Mouse (Mus musculus) embryo, embryonic 10.5 days (tissue): ENCODE measurements around the gene Man1a.

ENCODE experiments used
- DNase-seq: peaks from one replicate; pipeline ENCODE4 v3.0.0-alpha.2; 2015; ENCODE audit warnings: low spot score

Man1a gene

DNA sequence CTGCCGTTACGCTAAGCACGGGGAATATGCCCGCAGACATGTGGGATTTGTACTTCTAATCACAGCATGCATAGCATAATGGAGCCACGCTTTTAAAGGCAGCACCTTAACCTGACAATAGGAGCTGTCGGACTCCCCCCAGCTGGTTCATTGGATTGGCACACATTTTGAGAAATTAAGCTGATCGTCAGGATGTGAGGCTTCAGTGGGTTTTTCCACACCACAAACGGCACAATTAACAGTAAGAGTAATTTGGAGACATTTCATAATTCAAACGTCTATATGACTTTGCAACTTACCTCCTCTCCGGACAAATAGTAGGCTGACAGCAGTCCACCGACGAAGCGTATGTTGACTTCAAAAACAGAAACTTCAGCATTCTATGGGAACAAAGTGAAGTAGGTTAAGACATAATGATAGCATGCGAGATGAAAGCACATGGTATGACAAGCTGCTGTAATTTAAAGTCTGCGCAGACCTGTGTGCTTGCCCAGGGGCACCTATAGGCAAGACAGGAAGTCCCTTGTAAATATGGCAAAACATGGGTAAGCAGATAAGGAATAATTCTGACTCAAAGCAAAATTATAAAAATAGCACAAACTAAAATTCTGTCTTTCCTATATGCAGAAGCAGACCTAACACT, 62.2 kb downstream of the Man1a start:
- no peak for DNase-seq

- DNase-seq: no peak
These were observed 63.1 kb downstream of the Man1a start for GRCm38 (mm10) chr10:54013143-54013791.

- no peak for DNase-seq
These were observed 67.3 kb downstream of the Man1a start for GRCm38 (mm10) chr10:54009154-54009553.

DNA sequence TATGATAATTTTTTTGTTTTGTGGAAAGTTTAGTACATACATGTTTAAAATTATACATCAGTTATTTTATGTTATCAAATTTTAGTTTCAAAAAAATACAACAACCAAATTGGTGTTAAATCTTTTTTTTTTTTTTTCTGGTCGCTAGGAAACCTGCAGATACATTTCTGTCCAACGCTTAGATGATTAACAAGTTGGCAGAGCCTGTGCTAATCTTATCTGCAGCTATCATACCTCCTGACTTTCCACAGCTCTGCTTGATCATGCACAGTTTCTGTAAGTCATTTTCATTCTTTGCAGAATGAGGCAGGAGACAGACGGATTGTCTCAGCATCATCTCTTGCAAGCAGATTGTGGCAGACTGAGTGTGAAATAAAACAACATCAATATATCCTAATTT, 69.5 kb downstream of the Man1a start:
- no peak for DNase-seq

DNA sequence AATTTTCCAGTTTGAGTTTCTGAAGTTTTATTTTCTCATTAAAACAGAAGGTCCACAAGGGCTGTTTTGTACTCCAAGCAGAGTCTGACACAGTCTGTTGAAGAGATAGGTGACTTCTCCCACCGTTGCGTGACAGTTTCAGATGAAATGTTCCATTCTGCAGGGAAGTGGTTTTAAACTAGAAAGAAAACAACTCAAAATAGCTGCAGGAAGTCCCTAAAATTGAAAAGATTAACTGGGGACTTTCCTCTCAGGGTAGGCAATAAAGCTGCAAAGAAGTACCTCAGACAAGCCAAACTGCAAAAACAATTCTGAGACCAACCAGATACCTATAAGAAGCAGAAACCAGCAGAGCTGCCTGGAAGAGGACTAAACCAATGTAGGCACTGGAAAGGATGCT, 70.6 kb downstream of the Man1a start:
- no peak for DNase-seq

- no peak for DNase-seq
These were observed 73.5 kb downstream of the Man1a start for GRCm38 (mm10) chr10:54002936-54003335.

- no peak for DNase-seq
These were observed 79.1 kb downstream of the Man1a start for GRCm38 (mm10) chr10:53997301-53997700.

- DNase-seq: no peak
These were observed 80.2 kb downstream of the Man1a start for GRCm38 (mm10) chr10:53996216-53996615.

DNA sequence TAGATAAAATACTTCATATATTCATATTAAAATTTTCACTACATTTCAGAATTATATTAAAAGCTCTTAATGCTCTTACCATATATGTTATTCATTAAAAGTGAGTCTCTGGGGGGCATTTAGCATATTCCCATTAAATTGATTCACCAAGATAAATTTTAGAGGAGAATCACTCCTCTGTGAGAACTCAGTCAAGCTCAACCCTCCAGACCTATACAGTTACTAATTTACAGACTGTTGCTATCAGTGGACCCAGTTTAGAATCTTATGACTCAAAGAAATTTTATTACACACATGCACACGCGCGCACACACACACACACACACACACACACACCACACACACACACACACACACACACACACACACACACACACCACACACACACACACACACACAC, 81.8 kb downstream of the Man1a start:
- no peak for DNase-seq

DNA sequence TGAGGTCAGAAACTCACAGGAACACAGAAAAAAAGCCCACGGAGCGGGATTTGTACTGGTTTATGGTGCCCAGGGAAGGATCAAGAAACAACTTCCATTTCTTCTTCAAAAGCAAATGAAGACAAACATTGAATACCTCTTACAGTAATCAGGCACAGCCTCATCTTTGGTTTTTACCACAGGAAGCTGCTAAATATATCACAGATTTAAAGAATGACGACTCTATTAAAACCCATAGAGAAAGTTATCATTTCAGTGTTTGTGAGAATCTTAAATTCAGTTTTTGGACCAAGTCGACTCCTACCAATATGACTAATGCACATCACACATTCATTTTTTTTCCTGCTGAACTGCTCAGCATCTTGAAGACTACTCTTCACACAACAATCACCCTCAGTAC, 86.0 kb downstream of the Man1a start:
- DNase-seq: no peak

- no peak for DNase-seq
These were observed 91.5 kb downstream of the Man1a start for GRCm38 (mm10) chr10:53984894-53985293.

- no peak for DNase-seq
These were observed 92.3 kb downstream of the Man1a start for GRCm38 (mm10) chr10:53984086-53984485.

GRCm38 (mm10) chr10:53978647-53979046, 97.8 kb downstream of the Man1a start:
- no peak for DNase-seq

- no peak for DNase-seq
These were observed 102.2 kb downstream of the Man1a start for GRCm38 (mm10) chr10:53974180-53974579.

DNA sequence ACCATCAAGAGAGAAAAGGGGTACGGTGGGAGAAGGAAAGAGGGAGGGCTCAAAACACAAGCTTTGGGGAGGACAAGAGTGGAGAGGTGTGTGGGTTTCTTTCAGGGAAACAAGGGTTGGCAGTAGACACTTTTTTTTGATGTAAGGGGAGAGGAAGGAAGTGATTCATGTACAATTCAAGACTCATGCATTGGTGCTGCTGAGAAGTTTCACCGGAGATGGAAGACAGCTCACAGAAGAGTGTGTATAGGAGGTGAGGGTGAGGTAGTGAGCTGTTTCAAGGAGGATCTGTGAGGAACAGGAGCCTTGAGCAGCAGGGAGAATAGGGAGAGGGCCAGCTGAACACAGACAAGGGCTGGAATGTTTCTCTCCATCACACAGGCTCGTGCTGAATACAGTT, 116.7 kb downstream of the Man1a start:
- no peak for DNase-seq

DNA sequence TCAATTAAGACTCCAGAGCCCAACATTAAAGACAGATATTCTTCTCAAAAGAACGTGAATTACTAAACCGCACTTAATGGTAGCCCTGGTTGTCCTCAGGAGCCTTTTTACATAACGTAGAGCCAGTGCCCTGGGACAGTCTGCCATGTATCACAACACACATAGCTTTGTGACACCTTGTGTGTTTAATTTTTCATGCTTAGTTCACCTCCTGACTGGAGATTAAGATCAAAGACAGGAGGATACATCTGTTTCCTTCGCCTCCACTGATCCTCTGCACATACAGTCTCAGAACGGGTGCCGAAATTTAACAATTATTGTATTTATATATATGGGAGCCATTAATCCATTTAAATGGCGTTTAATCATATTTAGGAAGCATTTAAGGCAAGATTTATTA, 134.8 kb downstream of the Man1a start:
- DNase-seq: no peak

DNA sequence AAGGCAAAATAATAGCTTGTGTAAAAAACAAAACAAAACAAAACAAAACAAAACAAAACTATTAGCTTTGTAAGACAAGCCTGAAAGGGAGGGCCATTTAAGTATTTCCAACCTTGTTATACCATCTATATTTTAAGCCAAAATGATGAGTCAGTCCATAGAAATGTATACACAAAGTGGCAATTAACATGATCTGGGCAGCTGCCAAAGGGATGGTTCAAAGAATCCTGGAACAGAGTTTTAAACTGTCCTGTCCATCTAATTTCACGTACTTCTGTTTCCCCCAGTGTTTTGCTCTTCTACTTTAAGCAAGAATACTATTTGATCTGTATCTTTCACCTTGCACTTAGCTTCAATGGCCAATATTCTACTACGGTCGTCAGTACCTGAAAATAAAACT, 138.2 kb downstream of the Man1a start:
- DNase-seq: no peak

GRCm38 (mm10) chr10:53936078-53936477, 140.3 kb downstream of the Man1a start:
- DNase-seq: no peak

- DNase-seq: no peak
These were observed 146.5 kb downstream of the Man1a start for GRCm38 (mm10) chr10:53929722-53930500.

DNA sequence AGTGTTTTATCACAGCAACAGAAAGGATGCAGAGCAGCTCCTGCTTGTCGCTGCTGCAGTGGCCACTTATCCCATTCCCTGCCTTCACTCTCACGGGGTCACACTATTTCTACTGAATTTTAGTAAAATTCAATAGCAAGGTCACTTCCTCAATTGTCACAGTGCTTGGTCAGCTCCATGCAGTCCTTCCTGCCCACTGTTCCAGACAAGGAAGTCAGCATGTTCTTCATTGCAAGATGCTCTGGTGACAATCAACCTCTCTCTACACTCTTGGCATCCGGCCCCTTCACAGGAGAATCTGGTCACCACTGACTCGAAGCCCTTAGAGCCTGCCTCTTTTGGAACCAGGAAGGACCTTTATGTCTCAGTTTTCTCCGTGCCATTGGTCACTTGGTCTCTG, 148.5 kb downstream of the Man1a start:
- no peak for DNase-seq

- no peak for DNase-seq
These were observed 151.0 kb downstream of the Man1a start for GRCm38 (mm10) chr10:53925456-53925855.

DNA sequence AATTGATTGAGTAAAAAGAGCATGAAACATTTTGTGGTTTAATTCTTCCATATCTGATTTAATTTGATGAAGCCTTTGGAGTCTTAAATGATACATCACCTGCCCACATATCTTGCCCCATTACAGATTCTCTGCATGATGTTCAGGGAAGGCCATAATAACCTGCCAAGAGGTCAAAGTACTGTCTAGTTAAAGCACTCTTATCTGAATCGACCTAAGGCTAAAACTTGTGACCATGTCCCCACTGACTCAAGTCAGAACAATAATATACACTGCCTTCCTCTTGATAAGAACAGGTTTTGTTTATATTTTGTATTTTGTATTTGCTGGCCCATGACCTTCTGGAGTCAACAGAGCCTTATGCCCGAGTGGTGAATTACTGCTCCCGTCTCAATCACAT, 154.2 kb downstream of the Man1a start:
- DNase-seq: no peak

GRCm38 (mm10) chr10:53917517-53917916, 158.9 kb downstream of the Man1a start:
- DNase-seq: no peak
